Mouse (Mus musculus) kidney, adult 2 months (tissue): ENCODE results near the gene Mink1. TPM values are rescaled to one million over a fixed set of nuclear protein-coding genes. Genes with fewer than 3 reads are reported as not detected.
"Not testable (repeated sequence)": the region's sequence is repeated elsewhere in the genome, so short reads cannot be mapped to it uniquely, and the experiment has no call there.

Experiments
- DNase-seq: peaks from one replicate; pipeline ENCODE4 v3.0.0; 2021
- H3K27ac ChIP-seq: fragments of 200-500 bp; 2 replicates; pipeline ENCODE4 v1.5.1; 2012; ENCODE audit warnings: low read depth, low read length, control low read depth, inconsistent platforms; ENCODE audit not compliant: insufficient read depth
- H3K27me3 ChIP-seq: fragments of 200-500 bp; replicated peaks from 2 replicates; pipeline ENCODE4 v1.6.1; 2012; ENCODE audit warnings: mild to moderate bottlenecking, moderate library complexity, low read length, inconsistent platforms; ENCODE audit not compliant: control insufficient read depth, insufficient read depth
- H3K36me3 ChIP-seq: fragments of 200-500 bp; 2 replicates; pipeline ENCODE4 v1.6.1; 2012; ENCODE audit warnings: mild to moderate bottlenecking, moderate library complexity, low read length, inconsistent platforms; ENCODE audit not compliant: control insufficient read depth, insufficient read depth
- H3K4me1 ChIP-seq: fragments of 200-500 bp; 2 replicates; pipeline ENCODE4 v1.6.1; 2011; ENCODE audit warnings: low read length; ENCODE audit not compliant: control insufficient read depth, insufficient read depth
- H3K4me3 ChIP-seq: fragments of 200-500 bp; 2 replicates; pipeline ENCODE4 v1.5.1; 2011; ENCODE audit warnings: mild to moderate bottlenecking, low read depth, low read length, control low read depth; ENCODE audit not compliant: insufficient read depth
- CTCF ChIP-seq: fragments of 200-500 bp; conservative IDR thresholded peaks from 2 replicates; pipeline ENCODE4 v1.5.1; 2011; ENCODE audit warnings: low read depth, mild to moderate bottlenecking, control low read depth, low read length, moderate library complexity, mixed read lengths; ENCODE audit not compliant: insufficient read depth, insufficient read length
- POLR2A ChIP-seq: fragments of 200-500 bp; IDR thresholded peaks from one replicate; pipeline ENCODE4 v1.6.1; 2011; ENCODE audit warnings: low read depth, low read length, control low read depth
- WGBS: fragments of 180-500 bp; shearing (Covaris S2); methylation state at CpG from one replicate; pipeline ENCODE4 v1.1.7; 2018; 5-methylcytosine and 5-hydroxymethylcytosine counted together
- polyA plus RNA-seq: library from polyadenylated mRNA; depleted of rRNA; stranded (reverse); fragments of >200 nt; gene quantifications from 2 replicates; pipeline ENCODE4 v1.2.3, GENCODE M21; 2012

Mink1 gene
- polyA plus RNA-seq, 1 experiment: 73.1 TPM

GRCm38 (mm10) chr11:70561937-70562286, 769 bp upstream of the Mink1 start:
- Histone ChIP-seq H3K4me1 (peaks cover 20% of the 10 kb centered on the region), H3K4me3 (peak overlapping the region; percentile 86), H3K36me3 (no peaks in the 10 kb centered on the region), H3K27ac (no peak overlapping the region), H3K27me3 (no peaks in the 10 kb centered on the region)
- TF ChIP-seq POLR2A (no peak), CTCF (no peak)
- 0% methylated on average over 2 of the region's 2 CpGs for WGBS
- no peak for DNase-seq

DNA sequence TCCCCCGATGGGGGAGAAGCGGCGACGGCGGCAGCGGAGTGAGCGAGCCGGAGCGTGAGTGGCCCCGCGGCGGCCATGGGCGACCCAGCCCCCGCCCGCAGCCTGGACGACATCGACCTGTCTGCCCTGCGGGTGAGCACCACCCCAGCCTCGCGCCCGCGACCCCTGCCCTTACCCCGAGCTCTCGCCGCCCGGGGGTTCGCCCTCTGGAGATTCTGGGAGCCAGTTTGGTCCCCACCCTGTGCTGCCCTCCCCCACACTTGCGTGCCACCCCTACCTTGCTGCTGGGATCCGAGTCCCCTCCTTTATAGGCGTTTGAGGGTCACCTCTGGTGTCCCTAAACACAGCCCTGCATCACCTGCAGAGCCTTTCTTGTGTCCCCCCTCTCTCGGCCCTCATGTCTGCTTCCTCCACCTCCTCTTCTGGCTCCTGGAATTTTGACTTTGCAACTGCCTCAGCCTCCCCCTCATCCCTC, 351 bp downstream of the Mink1 start:
- Histone ChIP-seq H3K27ac (peak overlapping the region; percentile 84), H3K4me3 (peak overlapping the region; percentile 86), H3K36me3 (no peaks in the 10 kb centered on the region), H3K27me3 (no peaks in the 10 kb centered on the region), H3K4me1 (peaks cover 21% of the 10 kb centered on the region)
- DNase-seq: no peak
- WGBS: 0% methylated on average over 29 of the region's 31 CpGs
- TF ChIP-seq POLR2A (no peak), CTCF (no peak)

- 2% methylated on average over 25 of the region's 25 CpGs for WGBS
- peak; percentile 71 for DNase-seq
- peak overlapping the region; percentile 84 for H3K27ac ChIP-seq
- H3K4me3 ChIP-seq: peak overlapping the region; percentile 86
- no peaks in the 10 kb centered on the region for H3K36me3 ChIP-seq
- no peak for TF ChIP-seq CTCF
- TF ChIP-seq POLR2A: no peak
- peaks cover 21% of the 10 kb centered on the region for H3K4me1 ChIP-seq
- no peaks in the 10 kb centered on the region for H3K27me3 ChIP-seq
These were observed 992 bp downstream of the Mink1 start for GRCm38 (mm10) chr11:70563470-70564275.

DNA sequence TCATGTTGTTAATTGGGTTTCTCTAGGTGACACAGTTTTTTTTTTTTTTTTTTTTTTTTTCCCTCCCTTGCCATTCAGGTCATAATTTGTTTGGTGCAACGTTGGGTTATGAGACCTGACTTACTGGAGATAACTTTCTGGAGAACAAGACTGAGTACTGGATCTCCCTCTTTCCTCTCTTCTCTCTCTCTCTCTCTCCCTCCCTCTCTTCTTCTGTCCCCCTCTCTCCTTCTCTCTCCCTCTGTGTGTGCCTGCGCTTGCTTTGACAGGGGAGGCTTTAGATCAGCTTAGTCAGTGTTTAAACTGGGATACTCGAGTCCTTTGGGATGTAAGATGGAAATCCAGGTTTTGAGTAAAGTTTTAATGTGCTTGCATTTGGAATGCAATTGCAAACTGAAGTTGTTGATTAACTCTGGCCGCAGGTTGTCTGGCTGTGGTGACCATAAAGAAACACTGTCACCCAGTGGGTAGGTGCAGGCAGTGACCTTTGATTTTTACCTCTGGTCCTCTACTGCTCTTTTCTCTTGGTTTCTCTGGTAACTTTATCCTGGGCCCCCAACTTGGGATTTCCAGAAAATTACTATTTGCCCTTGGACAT, 1.7 kb downstream of the Mink1 start:
- H3K27ac ChIP-seq: peak overlapping the region; percentile 84
- H3K27me3 ChIP-seq: no peaks in the 10 kb centered on the region
- 20% methylated on average over 4 of the region's 4 CpGs for WGBS
- DNase-seq: peak; percentile 89
- no peaks in the 10 kb centered on the region for H3K36me3 ChIP-seq
- H3K4me3 ChIP-seq: peak overlapping the region; percentile 22
- peak; percentile 38 for TF ChIP-seq CTCF
- TF ChIP-seq POLR2A: no peak
- peaks cover 21% of the 10 kb centered on the region for H3K4me1 ChIP-seq

- TF ChIP-seq CTCF: no peak
- TF ChIP-seq POLR2A: no peak
- no peak overlapping the region for H3K4me3 ChIP-seq
- H3K27me3 ChIP-seq: no peaks in the 10 kb centered on the region
- peaks cover 21% of the 10 kb centered on the region for H3K4me1 ChIP-seq
- H3K27ac ChIP-seq: no peak overlapping the region
- no peak for DNase-seq
- no peaks in the 10 kb centered on the region for H3K36me3 ChIP-seq
- WGBS: 56% methylated on average over 7 of the region's 7 CpGs
These were observed 3.9 kb downstream of the Mink1 start for GRCm38 (mm10) chr11:70566586-70566985.

- H3K36me3 ChIP-seq, H3K4me3 ChIP-seq, H3K27me3 ChIP-seq, DNase-seq, H3K27ac ChIP-seq: not testable (repeated sequence)
- peaks cover 18% of the 10 kb centered on the region for H3K4me1 ChIP-seq
- 92% methylated on average over 1 of the region's 1 CpGs for WGBS
These were observed 7.9 kb downstream of the Mink1 start for GRCm38 (mm10) chr11:70570614-70571013.

DNA sequence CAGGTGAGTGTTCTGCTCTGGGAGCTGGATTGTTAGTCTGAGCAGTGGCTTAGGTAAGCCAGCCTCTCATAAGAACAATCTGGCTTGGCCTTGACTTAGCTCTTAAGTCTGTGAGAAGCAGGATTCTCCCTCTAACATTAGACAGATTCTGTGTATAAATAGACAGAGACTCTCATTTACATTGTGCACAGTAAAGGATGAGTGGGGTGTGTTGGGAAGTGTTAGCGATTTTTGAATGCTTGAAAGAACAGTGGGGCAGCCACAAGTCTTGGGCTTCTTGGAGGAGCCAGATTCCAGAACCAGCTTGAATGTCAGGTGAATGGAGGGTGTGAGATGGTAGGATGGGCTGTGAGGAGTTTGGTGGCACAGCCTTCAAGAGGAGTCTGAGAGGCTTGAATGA, 9.0 kb downstream of the Mink1 start:
- 78% methylated on average over 1 of the region's 1 CpGs for WGBS
- H3K4me3 ChIP-seq: no peak overlapping the region
- H3K36me3 ChIP-seq: no peaks in the 10 kb centered on the region
- H3K27me3 ChIP-seq: no peaks in the 10 kb centered on the region
- 0 out of 2 replicates have a peak overlapping the region, but pooled peaks have one; percentile 39 for H3K27ac ChIP-seq
- peaks cover 20% of the 10 kb centered on the region for H3K4me1 ChIP-seq
- DNase-seq: no peak
- TF ChIP-seq CTCF (no peak), POLR2A (no peak)
